Mouse (Mus musculus): ENCODE results near the gene Pip4p1.

DNA sequence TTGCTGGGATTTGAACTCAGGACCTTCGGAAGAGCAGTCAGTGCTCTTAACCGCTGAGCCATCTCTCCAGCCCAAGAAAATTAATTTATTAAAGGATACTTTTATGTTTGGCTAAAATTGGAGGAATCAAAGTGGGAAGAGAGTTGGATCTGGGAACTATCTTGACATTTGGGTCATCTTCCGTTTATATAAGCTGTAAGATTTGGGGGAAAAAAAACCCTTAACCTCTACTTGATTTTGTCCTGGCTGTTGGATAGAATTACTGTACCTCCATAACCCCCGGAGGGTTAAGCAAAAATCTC is 25.9 kb downstream of the Pip4p1 start:
- no peak for TF ChIP-seq POLR2A (IDR thresholded peaks at IDR 0.05; ENCODE audit: control insufficient read depth, extremely low read depth, insufficient read depth, low read length, poor library complexity)
- no peak for TF ChIP-seq CTCF (IDR thresholded peaks at IDR 0.05; ENCODE audit: borderline replicate concordance, control insufficient read depth, extremely low read depth, insufficient read depth, low read length, poor library complexity)

Measured in thymus, adult 2 months (tissue).